Mouse (Mus musculus): Measurements from ENCODE around the gene Psmb10. TPM values are rescaled to one million over a fixed set of nuclear protein-coding genes. Genes with fewer than 3 reads are reported as not detected.

Psmb10 gene
- polyA plus RNA-seq, 2 experiments = 31.8 to 38.8 TPM

DNA sequence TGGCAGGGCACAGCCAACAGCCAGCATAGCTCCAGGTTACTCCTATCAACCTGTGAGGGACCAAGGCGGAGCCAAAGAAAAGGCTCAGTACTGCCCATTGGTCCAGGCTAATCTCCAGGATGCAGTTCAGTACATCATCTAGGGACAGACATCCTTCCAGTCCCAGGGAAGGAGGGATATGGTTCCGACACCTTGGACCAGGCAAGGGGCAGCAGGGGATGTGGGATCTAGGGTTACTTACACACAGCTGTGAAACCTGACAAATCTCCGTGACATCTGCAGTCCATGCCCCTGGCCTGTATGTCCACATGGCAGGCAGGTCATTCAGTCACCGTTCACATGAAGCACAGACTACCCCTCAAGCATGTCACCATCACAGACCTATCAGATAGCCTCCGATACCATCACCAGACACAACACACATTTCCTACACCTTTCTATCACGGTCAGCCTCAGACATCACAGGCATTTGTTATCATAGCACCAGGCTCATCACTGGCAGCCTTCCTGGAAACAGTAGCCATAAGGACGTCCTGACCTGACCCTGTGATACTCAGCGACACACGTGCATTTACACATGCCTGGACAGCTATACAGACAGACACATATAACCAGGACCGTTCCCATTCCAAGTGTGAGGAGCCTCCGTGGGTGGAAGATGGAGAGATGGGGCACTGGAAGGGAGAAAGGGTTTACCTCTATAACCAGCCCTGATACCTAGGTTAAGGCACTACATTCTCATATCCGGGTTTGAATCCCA lies 26.4 kb upstream of the Psmb10 start:
- ATAC-seq (ENCODE audit: low FRiP score, low read depth) = no peak
- Histone ChIP-seq H3K27ac (replicated peaks; ENCODE audit: low read depth, low read length) (no peak overlapping the region), H3K9me3 (ENCODE audit: control insufficient read depth, low read length) (no peaks in the 10 kb centered on the region), H3K4me2 (replicated peaks; ENCODE audit: low read depth, low read length, severe bottlenecking) (peak overlapping the region; percentile 76), H3K9ac (ENCODE audit: low read depth, low read length, severe bottlenecking) (peak overlapping the region; percentile 92), H3K4me3 (replicated peaks; ENCODE audit: low read length) (peak overlapping the region; percentile 90), H3K27me3 (ENCODE audit: control insufficient read depth, insufficient read depth, low read length) (no peaks in the 10 kb centered on the region), H3K4me1 (ENCODE audit: control insufficient read depth, insufficient read depth, low read length) (peaks cover 28% of the 10 kb centered on the region), H3K36me3 (ENCODE audit: control insufficient read depth, insufficient read depth, low read length) (peaks cover 16% of the 10 kb centered on the region; the same call in 1 of the 2 replicates)
- TF ChIP-seq POLR2A (IDR thresholded peaks at IDR 0.05; ENCODE audit: borderline replicate concordance, extremely low read depth, insufficient read depth, insufficient read length) = no peak
- no peak for DNase-seq (ENCODE audit: low spot score)
- 47% methylated on average over 12 of the region's 12 CpGs for WGBS

DNA sequence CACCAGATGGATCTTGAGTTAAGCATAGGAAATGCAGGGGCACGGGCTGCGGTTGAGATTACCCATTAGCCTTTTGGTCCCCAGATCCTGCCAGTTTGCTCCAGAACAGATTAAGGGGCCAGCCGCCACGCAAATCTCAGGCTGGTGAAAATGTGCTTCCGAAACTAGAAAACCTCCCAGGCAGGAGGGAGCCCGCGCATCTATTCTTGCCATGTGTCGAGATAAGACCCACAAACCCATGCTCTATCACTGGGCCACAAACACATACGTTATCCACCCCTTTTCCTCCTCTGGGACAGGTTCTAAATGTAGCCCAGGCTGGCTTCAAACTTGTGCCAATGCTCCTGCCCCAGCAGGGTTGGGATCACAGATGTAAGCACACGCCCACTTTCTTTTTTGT lies 23.3 kb upstream of the Psmb10 start:
- WGBS = 88% methylated on average over 10 of the region's 10 CpGs
- ATAC-seq (ENCODE audit: low FRiP score, low read depth) = no peak
- peaks cover 20% of the 10 kb centered on the region for H3K4me1 ChIP-seq (ENCODE audit: control insufficient read depth, insufficient read depth, low read length)

DNA sequence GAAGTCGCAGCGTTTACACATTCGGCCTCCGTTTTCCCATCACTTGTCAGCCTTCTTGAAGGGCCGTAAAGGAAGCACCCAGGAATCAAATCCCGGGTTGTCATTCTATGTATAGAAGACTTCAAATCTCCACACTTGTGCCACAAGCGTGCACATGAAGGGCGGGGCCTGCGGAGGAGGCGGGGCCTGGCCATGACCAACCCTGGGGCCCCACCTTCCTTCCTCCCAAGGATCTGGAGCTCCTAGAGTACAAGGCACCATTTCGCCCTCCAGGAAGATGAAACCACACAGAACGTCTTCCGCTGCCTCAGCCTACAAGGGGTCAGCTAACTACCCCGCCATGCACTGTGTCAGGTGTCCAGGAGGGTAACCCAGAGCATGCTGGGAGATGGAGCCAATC lies 22.9 kb upstream of the Psmb10 start:
- WGBS = 76% methylated on average over 14 of the region's 14 CpGs

More for the DNA sequence above, 23.3 kb upstream of the Psmb10 start:
- Histone ChIP-seq H3K36me3 (ENCODE audit: control insufficient read depth, insufficient read depth, low read length) (peaks cover 41% of the 10 kb centered on the region), H3K4me3 (replicated peaks; ENCODE audit: low read length) (no peak overlapping the region), H3K9me3 (ENCODE audit: control insufficient read depth, low read length) (no peaks in the 10 kb centered on the region), H3K27me3 (ENCODE audit: control insufficient read depth, insufficient read depth, low read length) (no peaks in the 10 kb centered on the region), H3K9ac (ENCODE audit: low read depth, low read length, severe bottlenecking) (no peak overlapping the region), H3K27ac (replicated peaks; ENCODE audit: low read depth, low read length) (no peak overlapping the region), H3K4me2 (replicated peaks; ENCODE audit: low read depth, low read length, severe bottlenecking) (no peak overlapping the region)
- TF ChIP-seq POLR2A (IDR thresholded peaks at IDR 0.05; ENCODE audit: borderline replicate concordance, extremely low read depth, insufficient read depth, insufficient read length) = no peak
- no peak for DNase-seq (ENCODE audit: low spot score)

DNA sequence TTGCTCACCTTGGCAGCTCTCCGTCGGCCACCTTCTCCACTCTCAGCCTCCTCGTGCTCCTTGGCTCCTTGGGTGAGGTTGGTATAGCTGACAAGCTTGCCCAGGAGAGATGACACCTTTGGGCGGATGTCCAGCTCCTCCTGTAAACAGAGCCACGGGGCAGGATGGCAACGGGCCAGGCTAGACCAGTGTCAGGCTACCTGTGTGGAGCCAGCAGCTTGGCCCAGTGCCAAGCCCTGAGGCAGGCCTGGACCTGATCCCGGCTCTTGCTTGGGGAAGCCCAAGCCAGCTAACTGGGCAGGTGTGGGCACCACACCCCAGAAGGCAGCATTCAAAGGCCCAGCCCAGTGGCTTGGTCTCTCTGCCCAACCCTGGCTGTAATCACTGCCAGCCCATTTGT lies 21.1 kb upstream of the Psmb10 start:
- Histone ChIP-seq H3K4me3 (replicated peaks; ENCODE audit: low read length) (no peak overlapping the region), H3K4me2 (replicated peaks; ENCODE audit: low read depth, low read length, severe bottlenecking) (no peak overlapping the region), H3K27me3 (ENCODE audit: control insufficient read depth, insufficient read depth, low read length) (no peaks in the 10 kb centered on the region), H3K36me3 (ENCODE audit: control insufficient read depth, insufficient read depth, low read length) (peaks cover 61% of the 10 kb centered on the region), H3K4me1 (ENCODE audit: control insufficient read depth, insufficient read depth, low read length) (peaks cover 6% of the 10 kb centered on the region), H3K9ac (ENCODE audit: low read depth, low read length, severe bottlenecking) (no peak overlapping the region), H3K9me3 (ENCODE audit: control insufficient read depth, low read length) (no peaks in the 10 kb centered on the region), H3K27ac (replicated peaks; ENCODE audit: low read depth, low read length) (no peak overlapping the region)
- DNase-seq (ENCODE audit: low spot score) = no peak
- 66% methylated on average over 7 of the region's 7 CpGs for whole genome bisulfite sequencing
- TF ChIP-seq POLR2A (IDR thresholded peaks at IDR 0.05; ENCODE audit: borderline replicate concordance, extremely low read depth, insufficient read depth, insufficient read length) = no peak
- ATAC-seq (ENCODE audit: low FRiP score, low read depth) = no peak

More for the DNA sequence above, 22.9 kb upstream of the Psmb10 start:
- Histone ChIP-seq H3K4me2 (replicated peaks; ENCODE audit: low read depth, low read length, severe bottlenecking) (no peak overlapping the region), H3K27ac (replicated peaks; ENCODE audit: low read depth, low read length) (no peak overlapping the region), H3K4me1 (ENCODE audit: control insufficient read depth, insufficient read depth, low read length) (peaks cover 17% of the 10 kb centered on the region), H3K9ac (ENCODE audit: low read depth, low read length, severe bottlenecking) (no peak overlapping the region), H3K27me3 (ENCODE audit: control insufficient read depth, insufficient read depth, low read length) (no peaks in the 10 kb centered on the region), H3K36me3 (ENCODE audit: control insufficient read depth, insufficient read depth, low read length) (peaks cover 45% of the 10 kb centered on the region), H3K4me3 (replicated peaks; ENCODE audit: low read length) (no peak overlapping the region), H3K9me3 (ENCODE audit: control insufficient read depth, low read length) (no peaks in the 10 kb centered on the region)
- no peak for TF ChIP-seq POLR2A (IDR thresholded peaks at IDR 0.05; ENCODE audit: borderline replicate concordance, extremely low read depth, insufficient read depth, insufficient read length)
- no peak for ATAC-seq (ENCODE audit: low FRiP score, low read depth)
- DNase-seq (ENCODE audit: low spot score) = no peak

DNA sequence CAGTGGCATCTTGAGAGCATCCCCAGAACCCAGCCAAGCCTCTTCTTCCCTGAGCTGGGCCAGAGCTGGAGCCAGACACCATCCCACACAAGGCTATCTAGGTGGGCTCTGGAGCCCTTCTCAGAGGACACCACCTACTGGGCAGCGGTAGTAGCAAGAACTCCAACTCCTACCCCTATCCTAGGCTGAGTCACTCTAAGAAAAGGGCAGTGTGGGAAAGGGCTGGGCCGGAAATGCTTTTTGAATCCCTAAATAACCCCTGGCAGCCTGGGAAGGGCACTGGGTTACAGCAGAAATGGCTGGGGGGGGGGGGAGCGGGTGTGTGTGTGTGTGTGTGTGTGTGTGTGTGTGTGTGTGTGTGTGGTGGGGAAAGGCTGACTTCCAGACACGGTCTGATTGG lies 19.6 kb upstream of the Psmb10 start:
- Histone ChIP-seq H3K4me3 (replicated peaks; ENCODE audit: low read length) (no peak overlapping the region), H3K36me3 (ENCODE audit: control insufficient read depth, insufficient read depth, low read length) (peaks cover 74% of the 10 kb centered on the region), H3K9ac (ENCODE audit: low read depth, low read length, severe bottlenecking) (no peak overlapping the region), H3K4me2 (replicated peaks; ENCODE audit: low read depth, low read length, severe bottlenecking) (no peak overlapping the region), H3K27ac (replicated peaks; ENCODE audit: low read depth, low read length) (no peak overlapping the region), H3K4me1 (ENCODE audit: control insufficient read depth, insufficient read depth, low read length) (no peaks in the 10 kb centered on the region), H3K9me3 (ENCODE audit: control insufficient read depth, low read length) (no peaks in the 10 kb centered on the region), H3K27me3 (ENCODE audit: control insufficient read depth, insufficient read depth, low read length) (no peaks in the 10 kb centered on the region)
- ATAC-seq (ENCODE audit: low FRiP score, low read depth) = no peak
- no peak for TF ChIP-seq POLR2A (IDR thresholded peaks at IDR 0.05; ENCODE audit: borderline replicate concordance, extremely low read depth, insufficient read depth, insufficient read length)
- no peak for DNase-seq (ENCODE audit: low spot score)
- 72% methylated on average over 4 of the region's 4 CpGs for WGBS
